Mouse (Mus musculus) heart, adult 11 months (tissue): ENCODE results near the gene Pirt.

Source experiments
- DNase-seq: peaks from one replicate; pipeline ENCODE4 v3.0.0; 2022

Gene Pirt

DNA sequence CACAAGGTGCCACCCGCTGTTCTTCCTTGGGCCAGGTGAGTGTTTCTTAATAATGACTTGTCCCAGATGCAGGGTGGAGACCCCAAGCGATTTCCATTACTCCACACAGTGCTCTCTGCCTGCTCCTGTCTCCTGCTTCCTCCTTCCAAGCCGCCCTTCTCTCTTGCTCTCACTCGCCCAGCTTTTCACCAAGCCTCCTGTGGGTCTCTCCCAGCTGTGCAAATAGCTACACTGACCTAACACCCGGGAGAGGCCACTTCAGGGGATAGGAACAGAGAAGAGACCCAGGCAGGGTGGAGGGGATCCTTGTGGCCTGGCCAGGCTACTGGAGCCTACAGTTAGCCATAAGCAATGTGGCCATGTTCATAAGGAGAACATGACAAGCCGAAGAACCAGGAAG, 35.1 kb downstream of the Pirt start:
- no peak for DNase-seq

- DNase-seq = no peak
These were observed 44.5 kb downstream of the Pirt start, which contains the start of gene Tmem238l for GRCm38 (mm10) chr11:66956303-66956702. Gene Tmem238l, plus strand, starts transcription at chr11:66956638.

- DNase-seq = no peak
These were observed 49.0 kb downstream of the Pirt start for GRCm38 (mm10) chr11:66960797-66961196.

GRCm38 (mm10) chr11:66961447-66962176, 49.8 kb downstream of the Pirt start:
- DNase-seq = peak; percentile 92

DNA sequence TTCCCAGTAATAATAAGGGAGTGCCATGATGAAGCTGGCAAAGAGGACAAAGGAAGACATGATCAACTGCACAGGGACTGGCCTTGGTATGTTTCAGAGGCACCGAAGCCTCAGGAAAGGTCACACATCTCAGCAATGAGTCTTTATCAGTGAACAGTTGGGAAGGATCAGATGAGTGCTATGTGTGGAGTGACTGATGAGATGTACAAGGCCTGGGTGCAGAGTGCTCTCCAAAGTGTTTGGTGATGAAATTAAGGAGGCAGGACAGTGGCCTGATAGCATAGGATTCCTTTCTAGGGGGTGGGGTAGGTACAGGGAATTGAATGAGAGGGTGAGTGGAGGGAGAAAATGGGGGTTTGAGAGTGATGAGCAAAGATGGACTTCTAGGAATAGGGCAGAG, 51.7 kb downstream of the Pirt start:
- no peak for DNase-seq

DNA sequence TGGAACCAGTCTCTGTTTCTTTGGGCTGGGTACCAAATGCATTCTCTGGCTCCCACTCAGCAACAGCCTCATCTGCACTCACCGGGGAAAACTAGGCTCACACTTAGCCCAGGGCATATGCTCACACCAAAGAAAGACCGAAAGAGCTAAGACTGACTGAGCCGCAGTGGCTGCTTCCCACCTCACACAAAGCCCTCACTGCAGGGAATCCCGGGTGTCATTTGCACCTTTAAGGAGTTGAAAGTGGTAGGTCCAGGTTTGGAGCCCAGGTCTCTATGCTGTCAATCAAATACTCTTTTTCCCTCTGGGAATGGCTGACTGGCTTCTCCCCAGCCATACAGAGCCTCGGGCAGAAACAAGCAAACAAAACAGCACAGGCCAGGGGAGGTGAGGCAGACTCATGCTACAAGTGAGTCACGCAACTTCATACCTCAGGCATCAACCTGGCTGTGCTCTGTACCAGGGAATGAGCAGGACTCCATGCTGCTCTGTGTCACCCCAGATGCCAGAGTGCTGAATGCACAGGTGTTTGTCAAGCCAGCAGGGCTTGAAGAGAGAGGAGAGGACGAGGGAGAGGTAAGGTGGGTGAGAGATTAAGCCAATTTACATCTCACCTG, 54.8 kb downstream of the Pirt start:
- DNase-seq = no peak

- no peak for DNase-seq
These were observed 56.8 kb downstream of the Pirt start for GRCm38 (mm10) chr11:66968575-66968974.

GRCm38 (mm10) chr11:66973507-66973906, 61.7 kb downstream of the Pirt start:
- DNase-seq = no peak

DNA sequence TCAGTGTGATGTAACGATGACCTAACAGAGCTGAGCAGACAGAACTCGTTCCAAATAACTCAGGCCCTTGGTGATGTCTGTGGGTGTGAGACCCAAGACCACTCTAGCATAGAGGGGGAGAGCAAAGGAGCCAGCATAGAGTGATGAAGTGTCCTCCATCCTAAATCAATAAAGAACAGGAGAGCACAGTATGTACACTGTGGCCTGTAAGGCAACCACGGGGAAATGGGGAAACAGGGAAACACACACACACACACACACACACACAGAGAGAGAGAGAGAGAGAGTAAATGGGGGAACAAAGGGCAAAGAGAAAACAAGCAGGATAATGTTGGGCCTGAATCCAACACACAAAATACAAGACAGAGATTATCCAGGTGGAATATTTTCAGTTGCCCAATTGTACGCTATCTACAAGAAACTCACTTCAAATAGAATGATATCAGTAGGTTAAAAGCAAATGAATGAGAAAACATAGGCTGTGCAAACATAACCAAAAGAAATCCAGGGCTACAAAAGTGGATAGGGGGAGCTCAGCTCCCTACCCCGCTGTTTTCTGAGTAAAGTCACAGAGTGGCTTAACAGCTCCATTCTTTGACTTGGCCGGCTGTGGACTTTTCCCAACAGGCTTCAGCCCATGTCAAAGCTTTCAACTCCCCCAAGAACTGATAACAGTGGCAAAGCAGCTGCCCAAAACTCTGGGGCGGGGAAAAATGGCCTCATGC, 64.0 kb downstream of the Pirt start:
- no peak for DNase-seq
